Mouse (Mus musculus): Measurements from ENCODE around the gene Lpp.

DNA sequence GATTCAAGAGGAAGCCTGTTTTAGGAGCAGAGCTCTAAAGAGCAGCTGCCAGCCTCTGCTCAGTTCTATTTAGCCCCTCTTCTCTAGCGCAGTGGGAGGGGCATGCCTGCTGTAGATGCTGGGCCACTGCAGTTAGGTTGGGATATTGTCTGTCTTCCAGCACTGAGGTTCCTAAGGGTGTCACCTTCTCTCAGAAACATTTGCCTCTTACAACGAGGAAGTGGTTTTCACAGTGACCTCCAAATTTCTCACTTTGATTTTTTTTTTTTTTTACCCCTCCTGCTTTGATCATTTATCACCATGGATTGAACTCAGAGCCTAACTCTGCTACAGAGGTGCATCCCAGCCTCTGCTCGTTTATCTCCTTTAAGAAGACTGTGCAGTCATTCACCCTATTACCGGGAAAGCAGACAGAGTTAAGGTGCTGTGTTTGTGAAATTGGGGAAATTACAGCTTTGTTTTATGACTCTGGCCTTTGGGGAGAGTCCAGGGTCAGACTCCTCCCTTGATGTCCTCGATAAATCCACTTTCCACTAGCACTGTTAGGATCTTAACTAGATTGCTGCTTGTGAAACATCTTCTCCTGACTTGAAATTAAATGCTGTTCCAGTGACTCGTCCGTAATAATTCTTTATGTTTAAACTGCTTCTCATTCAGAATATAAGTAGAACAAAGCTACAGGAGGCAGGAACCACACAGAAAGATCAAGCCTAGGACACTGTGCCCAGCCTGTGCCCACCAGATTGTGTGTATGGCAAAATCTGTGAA is 111.7 kb downstream of the Lpp start:
- TF ChIP-seq POLR2A (IDR thresholded peaks at IDR 0.05; ENCODE audit: low read depth, low read length) (no peak), CTCF (IDR thresholded peaks at IDR 0.05; ENCODE audit: borderline replicate concordance, insufficient read depth, low read length) (no peak)
